Mouse (Mus musculus): ENCODE results near the gene Srpk3. TPM values are rescaled to one million over a fixed set of nuclear protein-coding genes. Genes with fewer than 3 reads are reported as not detected.

Srpk3 gene
- polyA plus RNA-seq, 1 experiment, result 49.6 TPM

GRCm38 (mm10) chrX:73758611-73759290 is 15.5 kb upstream of the Srpk3 start:
- TF ChIP-seq CTCF (IDR thresholded peaks at IDR 0.05; ENCODE audit: control insufficient read depth, insufficient read depth, low read length) (no peak), POLR2A (IDR thresholded peaks at IDR 0.05; ENCODE audit: borderline replicate concordance, control insufficient read depth, low read depth, low read length) (no peak)
- H3K27ac ChIP-seq (ENCODE audit: control insufficient read depth, insufficient read depth, low read depth, low read length, poor library complexity), result no peak overlapping the region
- no peak overlapping the region for H3K4me3 ChIP-seq (replicated peaks; ENCODE audit: control insufficient read depth, low read depth, low read length)
- no peaks in the 10 kb centered on the region for H3K4me1 ChIP-seq (ENCODE audit: control insufficient read depth, insufficient read depth, low read length)
- 71% methylated on average over 13 of the region's 13 CpGs for WGBS

- WGBS, result 45% methylated on average over 1 of the region's 1 CpGs
- peaks cover 6% of the 10 kb centered on the region for H3K4me1 ChIP-seq (ENCODE audit: control insufficient read depth, insufficient read depth, low read length)
- no peak overlapping the region for H3K27ac ChIP-seq (ENCODE audit: control insufficient read depth, insufficient read depth, low read depth, low read length, poor library complexity)
- TF ChIP-seq POLR2A (IDR thresholded peaks at IDR 0.05; ENCODE audit: borderline replicate concordance, control insufficient read depth, low read depth, low read length), result no peak
- no peak for TF ChIP-seq CTCF (IDR thresholded peaks at IDR 0.05; ENCODE audit: control insufficient read depth, insufficient read depth, low read length)
- H3K4me3 ChIP-seq (replicated peaks; ENCODE audit: control insufficient read depth, low read depth, low read length), result no peak overlapping the region
Observed at GRCm38 (mm10) chrX:73765311-73765710, 8.9 kb upstream of the Srpk3 start.

- Histone ChIP-seq H3K4me3 (replicated peaks; ENCODE audit: control insufficient read depth, low read depth, low read length) (no peak overlapping the region), H3K4me1 (ENCODE audit: control insufficient read depth, insufficient read depth, low read length) (peaks cover 6% of the 10 kb centered on the region), H3K27ac (ENCODE audit: control insufficient read depth, insufficient read depth, low read depth, low read length, poor library complexity) (no peak overlapping the region)
- 71% methylated on average over 9 of the region's 9 CpGs for WGBS
- TF ChIP-seq CTCF (IDR thresholded peaks at IDR 0.05; ENCODE audit: control insufficient read depth, insufficient read depth, low read length) (peak; percentile 48; the same call in 1 of the 2 replicates), POLR2A (IDR thresholded peaks at IDR 0.05; ENCODE audit: borderline replicate concordance, control insufficient read depth, low read depth, low read length) (no peak)
Observed at GRCm38 (mm10) chrX:73767267-73767666, 6.9 kb upstream of the Srpk3 start.

GRCm38 (mm10) chrX:73774802-73775483 is 738 bp downstream of the Srpk3 start:
- Histone ChIP-seq H3K27ac (ENCODE audit: control insufficient read depth, insufficient read depth, low read depth, low read length, poor library complexity) (peak overlapping the region; percentile 71), H3K4me3 (replicated peaks; ENCODE audit: control insufficient read depth, low read depth, low read length) (peak overlapping the region; percentile 52), H3K4me1 (ENCODE audit: control insufficient read depth, insufficient read depth, low read length) (no peaks in the 10 kb centered on the region; the same call in 1 of the 2 replicates)
- WGBS, result 73% methylated on average over 10 of the region's 10 CpGs
- TF ChIP-seq POLR2A (IDR thresholded peaks at IDR 0.05; ENCODE audit: borderline replicate concordance, control insufficient read depth, low read depth, low read length) (no peak), CTCF (IDR thresholded peaks at IDR 0.05; ENCODE audit: control insufficient read depth, insufficient read depth, low read length) (no peak)

GRCm38 (mm10) chrX:73782227-73782626 is 8.0 kb downstream of the Srpk3 start:
- Histone ChIP-seq H3K4me3 (replicated peaks; ENCODE audit: control insufficient read depth, low read depth, low read length) (no peak overlapping the region), H3K27ac (ENCODE audit: control insufficient read depth, insufficient read depth, low read depth, low read length, poor library complexity) (0 out of 2 replicates have a peak overlapping the region, but pooled peaks have one; percentile 29), H3K4me1 (ENCODE audit: control insufficient read depth, insufficient read depth, low read length) (no peaks in the 10 kb centered on the region; the same call in 1 of the 2 replicates)
- WGBS, result 78% methylated on average over 3 of the region's 3 CpGs
- TF ChIP-seq POLR2A (IDR thresholded peaks at IDR 0.05; ENCODE audit: borderline replicate concordance, control insufficient read depth, low read depth, low read length), result no peak
- no peak for TF ChIP-seq CTCF (IDR thresholded peaks at IDR 0.05; ENCODE audit: control insufficient read depth, insufficient read depth, low read length)

GRCm38 (mm10) chrX:73785666-73786065 is 11.5 kb downstream of the Srpk3 start:
- Histone ChIP-seq H3K27ac (ENCODE audit: control insufficient read depth, insufficient read depth, low read depth, low read length, poor library complexity) (no peak overlapping the region; the same call in 1 of the 2 replicates), H3K4me3 (replicated peaks; ENCODE audit: control insufficient read depth, low read depth, low read length) (peak overlapping the region; percentile 87), H3K4me1 (ENCODE audit: control insufficient read depth, insufficient read depth, low read length) (no peaks in the 10 kb centered on the region; the same call in 1 of the 2 replicates)
- TF ChIP-seq POLR2A (IDR thresholded peaks at IDR 0.05; ENCODE audit: borderline replicate concordance, control insufficient read depth, low read depth, low read length) (no peak), CTCF (IDR thresholded peaks at IDR 0.05; ENCODE audit: control insufficient read depth, insufficient read depth, low read length) (no peak)

GRCm38 (mm10) chrX:73786364-73787224 is 12.4 kb downstream of the Srpk3 start, which contains the start of the genes Idh3g and Ssr4:
Gene Idh3g (minus strand): TSS chrX:73786897.
Gene Ssr4 (plus strand): TSS chrX:73787028.
- WGBS, result 10% methylated on average over 52 of the region's 52 CpGs
- TF ChIP-seq CTCF (IDR thresholded peaks at IDR 0.05; ENCODE audit: control insufficient read depth, insufficient read depth, low read length) (peak; percentile 35; the same call in 1 of the 2 replicates), POLR2A (IDR thresholded peaks at IDR 0.05; ENCODE audit: borderline replicate concordance, control insufficient read depth, low read depth, low read length) (peak; percentile 71; the same call in 1 of the 2 replicates)
- H3K4me3 ChIP-seq (replicated peaks; ENCODE audit: control insufficient read depth, low read depth, low read length), result peak within 1 kb of the TSS; percentile 87
- H3K4me1 ChIP-seq (ENCODE audit: control insufficient read depth, insufficient read depth, low read length), result no peaks in the 10 kb centered on the region; the same call in 1 of the 2 replicates
- H3K27ac ChIP-seq (ENCODE audit: control insufficient read depth, insufficient read depth, low read depth, low read length, poor library complexity), result peak within 1 kb of the TSS; percentile 92

Measured in bone marrow, adult 2 months (tissue).